Mouse (Mus musculus): ENCODE measurements around the gene Tff2.

- TF ChIP-seq CTCF (IDR thresholded peaks at IDR 0.05; ENCODE audit: extremely low read depth, insufficient read length, insufficient replicate concordance, low read depth, low read length) (no peak), POLR2A (IDR thresholded peaks at IDR 0.05; ENCODE audit: low read depth, low read length) (no peak)
Measured at GRCm38 (mm10) chr17:31145998-31146397, 1.9 kb upstream of the Tff2 start.
